Mouse (Mus musculus) midbrain, postnatal 0 days (tissue): ENCODE data around the gene Gsto2. TPM values are rescaled to one million over a fixed set of nuclear protein-coding genes. Genes with fewer than 3 reads are reported as not detected.
A peak's percentile ranks its signal among the peaks of the same experiment; 100 is the strongest.

Experiments used
- ATAC-seq: fragments of 200-750 bp; cut with Nextera tagmentation; 2 replicates; pipeline ENCODE4 v1.8.0; 2017; ENCODE audit warnings: moderate number of reproducible peaks, mild to moderate bottlenecking, moderate TSS enrichment, moderate library complexity; ENCODE audit not compliant: low FRiP score
- DNase-seq: peaks from one replicate; pipeline ENCODE4 v3.0.0-alpha.2; 2015; ENCODE audit warnings: low spot score
- H3K27ac ChIP-seq: fragments of 300-500 bp; sonication (generic); 2 replicates; pipeline ENCODE4 v1.5.1; 2014; ENCODE audit warnings: low read depth, mild to moderate bottlenecking, low read length, mixed read lengths
- H3K27me3 ChIP-seq: fragments of 300-500 bp; sonication (generic); 2 replicates; pipeline ENCODE4 v1.6.1; 2014; ENCODE audit warnings: low read length, control low read depth, mixed read lengths; ENCODE audit not compliant: insufficient read depth
- H3K36me3 ChIP-seq: fragments of 300-500 bp; sonication (generic); 2 replicates; pipeline ENCODE4 v1.6.1; 2014; ENCODE audit warnings: low read length, control low read depth, mixed read lengths; ENCODE audit not compliant: insufficient read depth
- H3K4me1 ChIP-seq: fragments of 300-500 bp; sonication (generic); 2 replicates; pipeline ENCODE4 v1.6.1; 2014; ENCODE audit warnings: mild to moderate bottlenecking, control low read depth, antibody characterized with exemption, low read length, mixed read lengths; ENCODE audit not compliant: insufficient read depth
- H3K4me2 ChIP-seq: fragments of 300-500 bp; sonication (generic); 2 replicates; pipeline ENCODE4 v1.6.1; 2014; ENCODE audit warnings: low read depth, mild to moderate bottlenecking, low read length, mixed read lengths; ENCODE audit not compliant: poor library complexity, severe bottlenecking
- H3K4me3 ChIP-seq: fragments of 300-500 bp; sonication (generic); 2 replicates; pipeline ENCODE4 v1.5.1; 2014; ENCODE audit warnings: low read depth, mild to moderate bottlenecking, low read length, moderate library complexity
- H3K9ac ChIP-seq: fragments of 300-500 bp; sonication (generic); replicated peaks from 2 replicates; pipeline ENCODE4 v1.6.1; 2014; ENCODE audit warnings: mild to moderate bottlenecking, low read length, moderate library complexity, mixed read lengths; ENCODE audit not compliant: poor library complexity, severe bottlenecking
- H3K9me3 ChIP-seq: fragments of 300-500 bp; sonication (generic); 2 replicates; pipeline ENCODE4 v1.6.1; 2016; ENCODE audit warnings: low read length, control low read depth
- CTCF ChIP-seq: IDR thresholded peaks from 2 replicates; pipeline ENCODE4 v1.5.1; 2016; ENCODE audit warnings: antibody characterized with exemption, mild to moderate bottlenecking
- WGBS: fragments of 180-500 bp; shearing (Covaris S2); extraction: QIAGEN DNeasy Blood & Tissue Kit; methylation state at CpG from one replicate; pipeline ENCODE4 v1.1.7; 2014; 5-methylcytosine and 5-hydroxymethylcytosine counted together
- polyA plus RNA-seq: library from polyadenylated mRNA; unstranded; fragments of >200 nt; fragmentation: Nextera tagmentation; extraction: Ambion mirVana; gene quantifications from 2 replicates; pipeline ENCODE4 v1.2.1, GENCODE M21; 2015
- total RNA-seq: library from RNA; depleted of rRNA; stranded (reverse); fragments of >200 nt; gene quantifications from 2 replicates; pipeline ENCODE4 v1.2.3, GENCODE M21; 2014

Gsto2 gene
- total and polyA plus RNA-seq, 2 experiments from 2014 or later, result 0.16 to 1.1 TPM

- ATAC-seq (no peak), DNase-seq (no peak)
- H3K9ac ChIP-seq, result no peak overlapping the region
- no peaks in the 10 kb centered on the region for H3K4me1 ChIP-seq
- WGBS, result 81% methylated on average over 11 of the region's 11 CpGs
- H3K4me3 ChIP-seq, result no peak overlapping the region
- H3K27me3 ChIP-seq, result no peaks in the 10 kb centered on the region
- H3K27ac ChIP-seq, result no peak overlapping the region
- H3K4me2 ChIP-seq, result no peak overlapping the region
- H3K9me3 ChIP-seq, result no peaks in the 10 kb centered on the region
- no peaks in the 10 kb centered on the region for H3K36me3 ChIP-seq
- TF ChIP-seq CTCF, result no peak
Observed at GRCm38 (mm10) chr19:47891562-47892312, 26.4 kb downstream of the Gsto2 start.

DNA sequence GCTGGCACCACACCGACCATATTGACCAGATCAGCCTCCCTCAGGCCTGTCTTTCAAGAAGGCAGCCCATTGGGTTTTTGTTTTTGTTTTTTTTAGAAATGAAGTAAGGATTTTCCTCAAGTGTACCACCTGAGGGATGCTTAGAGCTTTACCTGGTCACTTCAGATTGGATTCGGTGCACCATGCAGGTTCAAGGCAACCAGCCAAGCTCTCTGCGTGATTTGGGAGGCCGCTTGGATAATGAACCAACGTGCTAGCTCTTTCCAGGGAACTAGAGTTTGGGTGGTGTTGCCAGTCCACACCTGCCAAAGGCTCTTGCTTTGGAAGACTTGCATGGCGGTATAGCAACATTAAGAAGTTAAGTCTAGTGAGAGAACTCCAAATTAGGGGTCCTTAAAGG lies 27.8 kb downstream of the Gsto2 start:
- no peak for DNase-seq
- Histone ChIP-seq H3K27ac (no peak overlapping the region), H3K4me2 (no peak overlapping the region), H3K4me3 (no peak overlapping the region), H3K9ac (no peak overlapping the region), H3K9me3 (no peaks in the 10 kb centered on the region), H3K4me1 (no peaks in the 10 kb centered on the region), H3K27me3 (no peaks in the 10 kb centered on the region), H3K36me3 (no peaks in the 10 kb centered on the region)
- ATAC-seq, result no peak
- no peak for TF ChIP-seq CTCF
- WGBS, result 97% methylated on average over 6 of the region's 6 CpGs

DNA sequence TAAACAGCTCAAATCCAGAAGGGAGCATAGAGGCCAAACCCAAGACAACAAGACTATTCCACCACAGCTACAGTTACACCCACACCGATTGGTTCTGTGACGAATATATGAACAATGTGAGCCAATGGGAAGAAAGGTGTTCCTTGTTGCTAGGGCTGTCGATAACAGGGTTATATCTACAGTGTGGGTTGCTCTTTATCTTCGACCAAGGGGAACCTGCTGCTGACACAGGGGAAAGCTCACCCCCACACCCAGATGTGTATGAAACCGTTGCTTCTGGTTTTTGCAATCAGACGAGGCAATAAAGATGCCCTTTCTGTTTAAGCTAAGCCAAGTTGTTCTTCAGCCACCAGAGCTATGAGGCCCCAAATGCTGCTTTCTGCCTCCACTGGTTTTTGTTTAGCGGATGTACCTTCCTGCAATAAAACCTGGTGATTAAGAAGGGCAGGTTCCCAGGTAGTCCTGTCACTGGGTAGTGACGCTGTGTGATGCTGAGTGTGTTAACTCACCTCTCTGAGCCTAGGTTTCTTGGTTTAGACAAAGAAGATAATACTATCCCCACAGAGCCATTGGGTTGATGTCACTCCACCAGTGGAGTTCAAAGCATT lies 33.2 kb downstream of the Gsto2 start:
- Histone ChIP-seq H3K9ac (no peak overlapping the region), H3K27ac (no peak overlapping the region), H3K4me2 (no peak overlapping the region), H3K4me1 (no peaks in the 10 kb centered on the region), H3K9me3 (no peaks in the 10 kb centered on the region), H3K36me3 (no peaks in the 10 kb centered on the region), H3K27me3 (no peaks in the 10 kb centered on the region), H3K4me3 (no peak overlapping the region)
- no peak for TF ChIP-seq CTCF
- DNase-seq, result no peak
- 94% methylated on average over 8 of the region's 8 CpGs for WGBS
- ATAC-seq, result no peak

DNA sequence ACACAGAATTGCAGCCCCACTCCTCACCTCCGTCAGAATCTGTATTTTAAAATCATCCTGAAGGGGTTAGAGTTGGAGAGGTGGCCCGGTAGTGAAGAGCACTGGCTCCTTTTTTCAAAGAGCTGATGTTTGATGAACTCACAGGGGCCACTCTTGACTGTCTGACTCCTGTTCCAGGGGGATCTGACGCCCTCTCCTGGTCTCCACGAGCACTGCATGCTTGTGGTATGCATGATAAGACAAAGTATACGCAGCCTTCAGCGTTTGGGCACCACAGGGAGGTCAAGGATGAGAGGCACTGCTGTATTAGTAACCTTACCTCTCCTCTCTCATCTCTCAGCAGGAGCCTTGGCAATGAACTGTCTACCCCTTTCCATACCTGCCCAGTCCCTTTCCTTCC lies 34.7 kb downstream of the Gsto2 start:
- no peak overlapping the region for H3K27ac ChIP-seq
- no peaks in the 10 kb centered on the region for H3K9me3 ChIP-seq
- H3K9ac ChIP-seq, result no peak overlapping the region
- peak; percentile 43 for TF ChIP-seq CTCF
- no peak for ATAC-seq
- H3K4me1 ChIP-seq, result no peaks in the 10 kb centered on the region
- WGBS, result 68% methylated on average over 6 of the region's 6 CpGs
- H3K4me2 ChIP-seq, result no peak overlapping the region
- no peaks in the 10 kb centered on the region for H3K36me3 ChIP-seq
- no peak for DNase-seq
- no peaks in the 10 kb centered on the region for H3K27me3 ChIP-seq
- H3K4me3 ChIP-seq, result no peak overlapping the region

DNA sequence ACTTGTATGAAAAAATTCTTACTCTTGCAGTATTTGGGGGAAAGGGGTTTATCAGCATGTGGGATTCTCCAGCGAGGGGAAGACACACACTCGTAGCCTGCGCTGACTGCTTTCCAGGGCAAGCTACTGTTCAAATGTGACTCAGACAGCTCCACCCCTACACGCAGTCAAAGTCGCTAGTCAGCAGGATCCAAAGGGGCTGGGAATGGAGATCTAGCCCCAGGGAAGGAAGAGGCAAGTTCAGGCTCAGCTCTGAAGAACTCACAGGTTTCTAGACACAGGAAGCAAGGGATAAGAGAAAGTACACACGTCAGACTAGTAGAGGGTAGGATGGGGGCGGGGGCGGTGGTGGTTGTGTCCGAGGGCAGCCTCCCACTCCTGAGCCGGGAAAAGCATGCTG lies 35.2 kb downstream of the Gsto2 start:
- H3K4me1 ChIP-seq, result no peaks in the 10 kb centered on the region
- no peaks in the 10 kb centered on the region for H3K9me3 ChIP-seq
- ATAC-seq (no peak), DNase-seq (no peak)
- H3K27me3 ChIP-seq, result no peaks in the 10 kb centered on the region
- H3K36me3 ChIP-seq, result no peaks in the 10 kb centered on the region
- H3K9ac ChIP-seq, result no peak overlapping the region
- no peak overlapping the region for H3K4me3 ChIP-seq
- H3K27ac ChIP-seq, result no peak overlapping the region
- H3K4me2 ChIP-seq, result no peak overlapping the region
- 86% methylated on average over 10 of the region's 10 CpGs for WGBS
- no peak for TF ChIP-seq CTCF
